Mouse (Mus musculus) intestine, embryonic 16.5 days (tissue): ENCODE data around the gene Vangl1. TPM values are rescaled to one million over a fixed set of nuclear protein-coding genes. Genes with fewer than 3 reads are reported as not detected.
"Not testable (repeated sequence)": the region's sequence is repeated elsewhere in the genome, so short reads cannot be mapped to it uniquely, and the experiment has no call there.

ENCODE experiments used
- ATAC-seq: fragments of 200-750 bp; cut with Nextera tagmentation; 2 replicates; pipeline ENCODE4 v1.8.0; 2017; ENCODE audit warnings: moderate TSS enrichment, moderate library complexity
- H3K27ac ChIP-seq: fragments of 300-500 bp; sonication (generic); 2 replicates; pipeline ENCODE4 v1.5.1; 2014; ENCODE audit warnings: mild to moderate bottlenecking, low read length
- H3K27me3 ChIP-seq: fragments of 300-500 bp; sonication (generic); replicated peaks from 2 replicates; pipeline ENCODE4 v1.6.1; 2014; ENCODE audit warnings: low read length, control low read depth, mixed read lengths; ENCODE audit not compliant: control insufficient read depth, insufficient read depth
- H3K36me3 ChIP-seq: fragments of 300-500 bp; sonication (generic); 2 replicates; pipeline ENCODE4 v1.6.1; 2014; ENCODE audit warnings: low read length, control low read depth; ENCODE audit not compliant: control insufficient read depth, insufficient read depth
- H3K4me1 ChIP-seq: fragments of 300-500 bp; sonication (generic); 2 replicates; pipeline ENCODE4 v1.6.1; 2014; ENCODE audit warnings: low read length, control low read depth, mixed read lengths; ENCODE audit not compliant: control insufficient read depth, insufficient read depth
- H3K4me2 ChIP-seq: fragments of 300-500 bp; sonication (generic); 2 replicates; pipeline ENCODE4 v1.6.1; 2014; ENCODE audit warnings: low read depth, low read length, control low read depth
- H3K4me3 ChIP-seq: fragments of 300-500 bp; sonication (generic); 2 replicates; pipeline ENCODE4 v1.5.1; 2014; ENCODE audit warnings: mild to moderate bottlenecking, low read length
- H3K9ac ChIP-seq: fragments of 300-500 bp; sonication (generic); 2 replicates; pipeline ENCODE4 v1.6.1; 2014; ENCODE audit warnings: low read depth, low read length
- H3K9me3 ChIP-seq: fragments of 300-500 bp; sonication (generic); 2 replicates; pipeline ENCODE4 v1.6.1; 2016; ENCODE audit warnings: low read length, control low read depth; ENCODE audit not compliant: control insufficient read depth
- WGBS: fragments of 180-500 bp; shearing (Covaris S2); extraction: QIAGEN DNeasy Blood & Tissue Kit; methylation state at CpG from one replicate; pipeline ENCODE4 v1.1.7; 2014; 5-methylcytosine and 5-hydroxymethylcytosine counted together
- polyA plus RNA-seq: library from polyadenylated mRNA; unstranded; fragments of >200 nt; fragmentation: Nextera tagmentation; extraction: Ambion mirVana; gene quantifications from 2 replicates; pipeline ENCODE4 v1.2.1, GENCODE M21; 2015

Gene Vangl1
- polyA plus RNA-seq, 1 experiment from 2014 or later: 18.7 TPM

- ATAC-seq: no peak
- H3K9me3 ChIP-seq: no peaks in the 10 kb centered on the region
- H3K4me1 ChIP-seq: peaks cover 23% of the 10 kb centered on the region
- no peak overlapping the region for H3K9ac ChIP-seq
- H3K4me3 ChIP-seq: no peak overlapping the region
- no peak overlapping the region for H3K4me2 ChIP-seq
- 91% methylated on average over 8 of the region's 8 CpGs for WGBS
- H3K27me3 ChIP-seq: no peaks in the 10 kb centered on the region
- no peak overlapping the region for H3K27ac ChIP-seq
- peaks cover 17% of the 10 kb centered on the region for H3K36me3 ChIP-seq
These were observed 37.7 kb downstream of the Vangl1 start for GRCm38 (mm10) chr3:102166794-102167193.

- H3K36me3 ChIP-seq: peaks cover 17% of the 10 kb centered on the region
- H3K9me3 ChIP-seq: no peaks in the 10 kb centered on the region
- no peaks in the 10 kb centered on the region for H3K27me3 ChIP-seq
- 0 out of 2 replicates have a peak, but pooled peaks have one; percentile 34 for ATAC-seq
- 0 out of 2 replicates have a peak overlapping the region, but pooled peaks have one; percentile 44 for H3K27ac ChIP-seq
- H3K9ac ChIP-seq: no peak overlapping the region
- H3K4me3 ChIP-seq: no peak overlapping the region
- WGBS: 65% methylated on average over 4 of the region's 4 CpGs
- H3K4me1 ChIP-seq: peaks cover 23% of the 10 kb centered on the region
- H3K4me2 ChIP-seq: no peak overlapping the region
These were observed 38.2 kb downstream of the Vangl1 start for GRCm38 (mm10) chr3:102166287-102166620.

GRCm38 (mm10) chr3:102165536-102166286 is 38.8 kb downstream of the Vangl1 start:
- H3K27ac ChIP-seq: 0 out of 2 replicates have a peak overlapping the region, but pooled peaks have one; percentile 44

GRCm38 (mm10) chr3:102164911-102165310 is 39.6 kb downstream of the Vangl1 start:
- H3K9ac ChIP-seq: no peak overlapping the region
- no peak for ATAC-seq
- H3K27me3 ChIP-seq: no peaks in the 10 kb centered on the region
- peaks cover 17% of the 10 kb centered on the region for H3K4me1 ChIP-seq
- H3K36me3 ChIP-seq: peaks cover 17% of the 10 kb centered on the region
- no peak overlapping the region for H3K4me3 ChIP-seq
- H3K9me3 ChIP-seq: no peaks in the 10 kb centered on the region
- H3K4me2 ChIP-seq: no peak overlapping the region
- no peak overlapping the region for H3K27ac ChIP-seq
- 72% methylated on average over 4 of the region's 4 CpGs for WGBS

More at GRCm38 (mm10) chr3:102165536-102166286, 38.8 kb downstream of the Vangl1 start:
- H3K9ac ChIP-seq: no peak overlapping the region
- no peaks in the 10 kb centered on the region for H3K9me3 ChIP-seq
- no peak overlapping the region for H3K4me3 ChIP-seq
- peaks cover 19% of the 10 kb centered on the region for H3K4me1 ChIP-seq
- no peak overlapping the region for H3K4me2 ChIP-seq
- WGBS: 85% methylated on average over 21 of the region's 21 CpGs
- H3K36me3 ChIP-seq: peaks cover 17% of the 10 kb centered on the region
- H3K27me3 ChIP-seq: no peaks in the 10 kb centered on the region
- peak; percentile 75 for ATAC-seq

DNA sequence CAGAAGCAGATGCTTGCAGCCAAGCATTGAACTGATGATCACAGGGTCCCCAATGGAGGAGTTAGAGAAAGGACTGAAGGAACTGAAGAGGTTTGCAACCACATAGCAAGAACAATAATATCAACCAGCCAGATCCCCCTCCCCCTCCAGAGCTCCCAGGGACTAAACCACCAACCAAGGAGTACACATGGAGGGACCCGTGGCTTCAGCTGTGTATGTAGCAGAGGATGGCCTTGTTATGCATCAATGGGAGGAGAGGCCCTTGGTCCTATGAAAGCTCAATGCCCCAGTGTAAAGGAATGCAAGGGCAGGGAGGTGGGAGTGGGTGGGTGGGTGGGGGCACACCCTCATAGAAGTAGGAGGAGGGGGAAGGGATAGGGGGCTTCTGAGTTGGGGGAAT is 40.6 kb downstream of the Vangl1 start:
- WGBS: 92% methylated on average over 1 of the region's 1 CpGs
- not testable (repeated sequence) for ATAC-seq

GRCm38 (mm10) chr3:102159423-102160325 is 44.8 kb downstream of the Vangl1 start:
- WGBS: 69% methylated on average over 14 of the region's 14 CpGs
- Histone ChIP-seq H3K9me3 (no peaks in the 10 kb centered on the region), H3K9ac (no peak overlapping the region), H3K4me3 (no peak overlapping the region), H3K27me3 (no peaks in the 10 kb centered on the region), H3K4me1 (peaks cover 7% of the 10 kb centered on the region; the same call in 1 of the 2 replicates), H3K4me2 (no peak overlapping the region), H3K27ac (no peak overlapping the region), H3K36me3 (peaks cover 27% of the 10 kb centered on the region)
- ATAC-seq: peak; percentile 58; the same call in 1 of the 2 replicates

More for the DNA sequence above, 40.6 kb downstream of the Vangl1 start:
- H3K27me3 ChIP-seq, H3K4me3 ChIP-seq, H3K4me2 ChIP-seq, H3K9me3 ChIP-seq, H3K9ac ChIP-seq, H3K27ac ChIP-seq: not testable (repeated sequence)
- Histone ChIP-seq H3K4me1 (peaks cover 18% of the 10 kb centered on the region), H3K36me3 (peaks cover 18% of the 10 kb centered on the region)

- no peaks in the 10 kb centered on the region for H3K9me3 ChIP-seq
- peaks cover 27% of the 10 kb centered on the region for H3K36me3 ChIP-seq
- H3K4me3 ChIP-seq: no peak overlapping the region
- H3K27ac ChIP-seq: no peak overlapping the region
- no peak overlapping the region for H3K9ac ChIP-seq
- no peaks in the 10 kb centered on the region for H3K27me3 ChIP-seq
- H3K4me1 ChIP-seq: peaks cover 7% of the 10 kb centered on the region; the same call in 1 of the 2 replicates
- no peak overlapping the region for H3K4me2 ChIP-seq
- 0 out of 2 replicates have a peak, but pooled peaks have one; percentile 47 for ATAC-seq
- 77% methylated on average over 14 of the region's 14 CpGs for WGBS
These were observed 45.6 kb downstream of the Vangl1 start for GRCm38 (mm10) chr3:102158759-102159422.

DNA sequence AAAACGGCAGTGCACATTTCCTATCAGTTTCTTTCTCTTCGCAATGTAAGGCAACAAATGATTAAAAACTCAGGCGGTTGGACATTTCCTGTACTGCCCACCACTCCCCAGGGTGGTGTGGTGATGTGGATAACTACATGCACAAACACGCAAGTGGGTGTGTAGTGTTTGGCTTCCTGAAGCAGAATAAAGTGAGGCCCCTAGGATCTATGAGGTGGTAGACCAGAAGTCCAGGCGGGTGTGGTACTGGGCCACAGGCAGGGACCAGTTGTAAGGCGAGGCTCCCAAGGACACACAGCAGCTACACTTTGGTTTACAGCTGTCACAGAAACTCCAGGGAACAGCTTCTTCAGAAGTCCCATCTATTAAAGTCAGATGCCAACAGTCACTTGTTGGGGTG is 46.8 kb downstream of the Vangl1 start:
- no peaks in the 10 kb centered on the region for H3K27me3 ChIP-seq
- H3K36me3 ChIP-seq: peaks cover 18% of the 10 kb centered on the region
- WGBS: 83% methylated on average over 6 of the region's 6 CpGs
- H3K9me3 ChIP-seq: no peaks in the 10 kb centered on the region
- H3K9ac ChIP-seq: no peak overlapping the region
- ATAC-seq: peak; percentile 40; the same call in 1 of the 2 replicates
- no peak overlapping the region for H3K27ac ChIP-seq
- peaks cover 10% of the 10 kb centered on the region for H3K4me1 ChIP-seq
- H3K4me2 ChIP-seq: no peak overlapping the region
- no peak overlapping the region for H3K4me3 ChIP-seq

GRCm38 (mm10) chr3:102156737-102157136 is 47.8 kb downstream of the Vangl1 start:
- Histone ChIP-seq H3K27me3 (no peaks in the 10 kb centered on the region), H3K9ac (no peak overlapping the region), H3K4me2 (no peak overlapping the region), H3K27ac (no peak overlapping the region), H3K9me3 (no peaks in the 10 kb centered on the region), H3K4me3 (no peak overlapping the region), H3K36me3 (peaks cover 17% of the 10 kb centered on the region), H3K4me1 (peaks cover 16% of the 10 kb centered on the region)
- no peak for ATAC-seq
- 89% methylated on average over 7 of the region's 7 CpGs for WGBS
